Mouse (Mus musculus) CH12F3 (cell line): ENCODE data around the gene Nudt12.

Source experiments
- in situ Hi-C: fragments of 300-500 bp; cut with MboI; formaldehyde crosslinking; loops from 2 replicates; pipeline ENCODE4 v1.14.3; 2020; ENCODE audit warnings: low sequenced_read_pairs

The Nudt12 gene

GRCm38 (mm10) chr17:59013091-59013459 is at the start of gene Nudt12:
Nudt12 (minus strand) TSS chr17:59013372.
- in situ Hi-C loops, result no loop called here

GRCm38 (mm10) chr17:59053306-59053705 is 40.1 kb upstream of the Nudt12 start:
- in situ Hi-C loops, result no loop called here

- in situ Hi-C loops, result no loop called here
Measured at GRCm38 (mm10) chr17:59039754-59040153, 26.6 kb upstream of the Nudt12 start.

- in situ Hi-C loops, result no loop called here
Measured at GRCm38 (mm10) chr17:59033445-59033844, 20.3 kb upstream of the Nudt12 start.

- in situ Hi-C loops, result no loop called here
Measured at GRCm38 (mm10) chr17:59026336-59026735, 13.2 kb upstream of the Nudt12 start.

- in situ Hi-C loops, result no loop called here
Measured at GRCm38 (mm10) chr17:59024502-59024901, 11.3 kb upstream of the Nudt12 start.

- in situ Hi-C loops, result no loop called here
Measured at GRCm38 (mm10) chr17:59023971-59024370, 10.8 kb upstream of the Nudt12 start.

GRCm38 (mm10) chr17:59018666-59019065 is 5.5 kb upstream of the Nudt12 start:
- in situ Hi-C loops, result no loop called here

- in situ Hi-C loops, result no loop called here
Measured at GRCm38 (mm10) chr17:59012421-59013090, 616 bp downstream of the Nudt12 start.

GRCm38 (mm10) chr17:59011546-59012307 is 1.4 kb downstream of the Nudt12 start:
- in situ Hi-C loops, result no loop called here

GRCm38 (mm10) chr17:58991275-58991674 is 21.9 kb downstream of the Nudt12 start, which contains the start of gene Pdzph1:
Pdzph1 (minus strand) TSS chr17:58991375.
- in situ Hi-C loops, result no loop called here

GRCm38 (mm10) chr17:58973237-58973636 is 39.9 kb downstream of the Nudt12 start:
- in situ Hi-C loops, result no loop called here

- in situ Hi-C loops, result no loop called here
Measured at GRCm38 (mm10) chr17:58959905-58960304, 53.3 kb downstream of the Nudt12 start.

GRCm38 (mm10) chr17:58957055-58957454 is 56.1 kb downstream of the Nudt12 start:
- in situ Hi-C loops, result no loop called here
